In the genomic region with DNA sequence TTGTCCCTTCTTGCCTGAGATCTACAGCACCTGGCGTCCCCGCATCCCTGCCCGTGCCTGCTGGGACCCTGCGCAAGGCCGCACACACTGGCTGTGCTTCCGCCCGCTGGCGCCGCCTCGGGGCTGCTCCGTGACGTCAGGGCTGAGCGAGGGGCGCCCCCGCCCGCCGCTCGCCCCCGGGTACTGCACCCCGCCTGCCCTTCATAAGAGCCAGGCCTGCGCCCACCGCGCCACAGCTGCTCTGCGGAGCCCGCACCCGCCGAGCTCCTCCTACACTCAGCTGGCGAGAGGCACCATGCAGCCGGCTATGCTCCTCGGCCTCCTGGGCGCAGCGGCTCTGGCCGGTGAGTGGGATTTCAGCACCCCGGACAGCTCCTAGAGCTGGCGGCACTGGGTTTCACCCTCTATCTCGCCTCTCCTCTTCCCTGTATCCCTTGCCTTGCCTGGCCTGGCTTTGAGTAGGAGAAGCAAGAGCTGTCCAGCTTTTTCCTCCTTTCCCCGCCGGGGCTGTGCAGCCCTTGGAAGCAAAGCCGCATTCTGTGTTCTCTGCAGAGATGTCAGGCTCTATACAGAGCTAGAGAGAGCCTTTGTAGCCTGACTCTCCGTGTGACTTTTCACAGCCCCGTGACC, we compare ENCODE assay signal across 8 mouse cellular contexts. TPM values are rescaled to one million over a fixed set of nuclear protein-coding genes. Genes with fewer than 3 reads are reported as not detected.
DNase-seq lines count a peak whose midpoint lies in the region; ATAC-seq lines count a peak whose summit lies in the region.

No protein-coding gene starts in this region.

- peak overlapping the region; percentile 69 for H3K4me2 ChIP-seq in forebrain, embryonic 16.5 days (ENCODE audit: low read length)

- under 1% methylated on average over 36 of the region's 41 CpGs for WGBS in forebrain, embryonic 16.5 days

- peak overlapping the region; percentile 88 for H3K27ac ChIP-seq in forebrain, embryonic 16.5 days (ENCODE audit: low read length)

- ATAC-seq in CD4-positive, CD25-positive, alpha-beta regulatory T cell, adult 4 months = peak; percentile 29
- peak; percentile 98 for ATAC-seq in forebrain, embryonic 16.5 days

- peak overlapping the region; percentile 70 for H3K4me3 ChIP-seq in forebrain, embryonic 16.5 days (replicated peaks; ENCODE audit: low read length)

- H3K4me1 ChIP-seq in forebrain, embryonic 16.5 days (replicated peaks; ENCODE audit: control insufficient read depth, insufficient read depth, low read length) = peaks cover 8% of the 10 kb centered on the region; the same call in 1 of the 2 replicates

- no peaks in the 10 kb centered on the region for H3K9me3 ChIP-seq in forebrain, embryonic 16.5 days (ENCODE audit: control insufficient read depth, low read length)

- peak; percentile 52 for DNase-seq in c-Kit-positive CD71-positive TER-119-positive erythroid progenitor cells, embryonic 14.5 days (ENCODE audit: low spot score)
- DNase-seq in heart, postnatal 25 days (ENCODE audit: low spot score) = peak; percentile 32
- peak; percentile 78 to 88 for DNase-seq in layer of hippocampus, adult 18-20 months (ENCODE audit: low spot score in 2 of 2)
- peak; percentile 49 to 64 for DNase-seq in lung, adult 18-20 months
- DNase-seq in ovary, adult 18-20 months (ENCODE audit: low spot score) = peak; percentile 88
- peak; percentile 81 for DNase-seq in thymus, postnatal 0 days (ENCODE audit: low spot score)

- H3K9ac ChIP-seq in forebrain, embryonic 16.5 days (replicated peaks; ENCODE audit: low read depth, low read length) = peak overlapping the region; percentile 90

- intact Hi-C loops in heart, postnatal 25 days (cut with DNase I) = no loop called here

- H3K27me3 ChIP-seq in forebrain, embryonic 16.5 days (replicated peaks; ENCODE audit: control insufficient read depth, insufficient read depth, low read length) = no peaks in the 10 kb centered on the region

- H3K36me3 ChIP-seq in forebrain, embryonic 16.5 days (ENCODE audit: control insufficient read depth, insufficient read depth) = no peaks in the 10 kb centered on the region

RNA-seq across cellular contexts. Expression of gene Chgb, which starts 0.5 kb away (rescaled TPM):
- under 1 TPM in 1 of 2 experiments, not detected in 1; 0.27 TPM for polyA plus RNA-seq in CD4-positive, CD25-positive, alpha-beta regulatory T cell, adult 4 months (2017; shearing (Covaris generic))
- polyA plus RNA-seq in forebrain, embryonic 16.5 days (2015; fragmentation: Nextera tagmentation; extraction: Ambion mirVana) = 40.6 and 48.8 TPM in 2 replicates
- under 1 TPM; 0.22 to 0.39 TPM for total RNA-seq in heart, postnatal 25 days (2021)
- total RNA-seq in layer of hippocampus, adult 18-20 months (2021) = 100 to 1,000 TPM; 280 to 312 TPM
- 0.18 and 0.19 TPM in 2 replicates for polyA plus RNA-seq in thymus, postnatal 0 days (2015; fragmentation: Nextera tagmentation; extraction: Ambion mirVana)

RNA-seq across cellular contexts. Expression of gene Trmt6, which starts 34.3 kb away (rescaled TPM):
- polyA plus RNA-seq in CD4-positive, CD25-positive, alpha-beta regulatory T cell, adult 4 months (2017; shearing (Covaris generic)) = 10 to 100 TPM; 55.2 to 62.0 TPM
- polyA plus RNA-seq in forebrain, embryonic 16.5 days (2015; fragmentation: Nextera tagmentation; extraction: Ambion mirVana) = 28.4 TPM in 2 replicates
- total RNA-seq in heart, postnatal 25 days (2021) = 1 to 10 TPM; 5.5 to 6.4 TPM
- total RNA-seq in layer of hippocampus, adult 18-20 months (2021) = 10 to 100 TPM; 25.1 to 28.9 TPM
- polyA plus RNA-seq in thymus, postnatal 0 days (2015; fragmentation: Nextera tagmentation; extraction: Ambion mirVana) = 54.7 and 56.9 TPM in 2 replicates

RNA-seq across cellular contexts. Expression of gene Mcm8, which starts 34.4 kb away (rescaled TPM):
- polyA plus RNA-seq in CD4-positive, CD25-positive, alpha-beta regulatory T cell, adult 4 months (2017; shearing (Covaris generic)) = 1 to 10 TPM; 1.6 to 2.4 TPM
- 8.8 and 9.2 TPM in 2 replicates for polyA plus RNA-seq in forebrain, embryonic 16.5 days (2015; fragmentation: Nextera tagmentation; extraction: Ambion mirVana)
- total RNA-seq in heart, postnatal 25 days (2021) = 1 to 10 TPM; 1.9 TPM
- total RNA-seq in layer of hippocampus, adult 18-20 months (2021) = 1 to 10 TPM; 3.8 to 4.4 TPM
- polyA plus RNA-seq in thymus, postnatal 0 days (2015; fragmentation: Nextera tagmentation; extraction: Ambion mirVana) = 9.6 and 10.1 TPM in 2 replicates

Comparison
In these comparisons a context has a peak if more than half of its experiments do, and no peak if none do; other contexts are left out.
1. Peak in every context shown above with its lines: DNase-seq, ATAC-seq, H3K4me3 ChIP-seq and H3K27ac ChIP-seq.
2. DNase-seq: peak in every context shown above with its lines; median percentile 88 in ovary, adult 18-20 months; 83 in layer of hippocampus, adult 18-20 months; 81 in thymus, postnatal 0 days; 56 in lung, adult 18-20 months; 52 in c-Kit-positive CD71-positive TER-119-positive erythroid progenitor cells, embryonic 14.5 days; 32 in heart, postnatal 25 days.
3. RNA of gene Chgb, which starts 0.5 kb away (polyA plus RNA-seq): 40.6 to 48.8 TPM in forebrain, embryonic 16.5 days; 0.27 TPM in CD4-positive, CD25-positive, alpha-beta regulatory T cell, adult 4 months and 0.18 to 0.19 TPM in thymus, postnatal 0 days; every median in the first group is over 10 times any median in the second.